Mouse (Mus musculus): Measurements from ENCODE around the gene Gbp7. TPM values are rescaled to one million over a fixed set of nuclear protein-coding genes. Genes with fewer than 3 reads are reported as not detected.
A peak's percentile ranks its signal among the peaks of the same experiment; 100 is the strongest.

The Gbp7 gene
- polyA plus RNA-seq, 1 experiment from 2014 or later, result 12.6 TPM

DNA sequence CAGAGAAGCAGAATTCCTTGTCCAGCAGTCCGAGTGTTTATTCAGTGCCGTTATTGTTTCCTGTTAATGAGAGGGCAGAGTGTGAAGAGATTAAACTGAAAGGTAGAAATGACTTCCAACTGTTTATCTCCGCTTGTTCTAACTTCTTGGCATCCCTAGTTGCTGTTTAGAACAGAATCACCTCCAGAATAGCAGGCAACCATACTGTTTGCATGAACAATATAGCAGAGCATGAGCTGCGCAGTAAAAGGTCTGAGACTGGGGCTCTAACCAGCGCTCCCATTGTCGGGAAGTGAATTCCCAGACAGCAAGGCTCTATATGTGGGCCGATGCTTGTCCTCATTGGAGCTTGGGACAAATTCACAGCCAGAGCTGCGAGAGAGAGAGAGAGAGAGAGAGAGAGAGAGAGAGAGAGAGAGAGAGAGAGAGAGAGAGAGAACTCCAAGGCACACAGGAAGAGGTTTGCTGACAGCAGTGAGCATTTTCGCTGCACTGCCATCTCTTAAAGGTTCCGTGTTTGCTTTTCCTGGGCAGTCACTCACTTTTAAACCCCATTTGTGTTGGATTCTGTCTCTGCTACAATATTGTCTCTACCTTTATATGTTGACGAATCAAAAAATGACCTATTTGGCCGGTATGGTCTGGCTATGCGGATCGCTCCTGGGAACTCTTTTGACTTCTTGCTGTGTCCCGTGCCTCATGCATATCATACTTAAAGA, 32.9 kb upstream of the Gbp7 start:
- Histone ChIP-seq H3K4me3 (ENCODE audit: low read depth, low read length) (peak overlapping the region; percentile 35), H3K27me3 (replicated peaks; ENCODE audit: insufficient read depth, low read length) (no peaks in the 10 kb centered on the region), H3K4me1 (ENCODE audit: insufficient read depth, low read depth, low read length) (no peaks in the 10 kb centered on the region), H3K4me2 (replicated peaks; ENCODE audit: low read depth, low read length) (peak overlapping the region; percentile 51), H3K9me3 (ENCODE audit: low read length) (no peaks in the 10 kb centered on the region), H3K9ac (replicated peaks; ENCODE audit: low read depth) (no peak overlapping the region), H3K36me3 (ENCODE audit: insufficient read depth, low read length) (no peaks in the 10 kb centered on the region), H3K27ac (ENCODE audit: low read length) (0 out of 2 replicates have a peak overlapping the region, but pooled peaks have one; percentile 16)
- DNase-seq (ENCODE audit: low spot score) (peak; percentile 26), ATAC-seq (no peak)
- 40% methylated on average over 15 of the region's 15 CpGs for WGBS
- TF ChIP-seq CTCF (IDR thresholded peaks at IDR 0.05) (no peak), EP300 (IDR thresholded peaks at IDR 0.05) (no peak)

DNA sequence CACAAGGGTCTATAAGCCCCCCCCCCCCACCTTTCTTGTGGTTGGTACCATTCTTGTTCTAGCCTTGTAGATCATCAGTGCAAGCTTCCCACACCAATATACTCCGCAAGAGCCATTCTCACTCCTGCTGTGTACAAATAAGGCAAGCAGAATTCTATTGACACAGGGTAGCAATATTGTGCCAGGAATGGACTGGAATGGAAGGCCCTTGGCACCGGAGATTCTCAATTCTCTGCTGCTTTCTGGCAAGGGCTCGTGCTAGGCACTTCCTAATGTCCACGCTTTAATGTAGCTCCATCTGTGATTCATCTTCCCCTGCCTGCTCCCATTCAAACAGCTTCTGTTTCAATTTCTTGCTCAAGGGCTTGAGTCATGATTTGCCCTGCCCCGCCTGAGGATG, 31.2 kb upstream of the Gbp7 start:
- ATAC-seq, result no peak
- H3K9ac ChIP-seq (replicated peaks; ENCODE audit: low read depth), result no peak overlapping the region

DNA sequence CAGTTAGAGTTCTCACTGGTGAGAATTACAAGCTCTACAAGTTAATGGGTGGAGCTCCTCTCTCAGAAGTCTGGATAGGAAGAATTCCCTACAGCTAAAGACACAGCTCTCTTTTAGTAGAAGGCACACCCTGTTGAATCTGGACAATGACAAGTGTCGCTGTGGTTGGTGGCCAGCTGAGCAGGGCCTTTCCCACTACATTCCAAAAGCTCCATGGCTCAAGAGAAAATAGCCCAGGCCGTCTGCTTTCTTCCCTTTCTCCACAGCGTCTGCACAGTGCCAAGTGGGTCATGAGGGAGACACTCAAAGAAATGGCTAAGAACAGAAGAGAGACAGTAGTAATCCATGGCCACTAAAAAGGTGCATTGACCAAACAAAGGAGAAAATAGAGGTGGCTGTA, 2.0 kb upstream of the Gbp7 start:
- TF ChIP-seq CTCF (IDR thresholded peaks at IDR 0.05), result no peak
- no peak for TF ChIP-seq EP300 (IDR thresholded peaks at IDR 0.05)
- H3K4me2 ChIP-seq (replicated peaks; ENCODE audit: low read depth, low read length), result no peak overlapping the region
- DNase-seq (ENCODE audit: low spot score) (no peak), ATAC-seq (no peak)
- H3K36me3 ChIP-seq (ENCODE audit: insufficient read depth, low read length), result no peaks in the 10 kb centered on the region
- no peak overlapping the region for H3K27ac ChIP-seq (ENCODE audit: low read length)
- no peaks in the 10 kb centered on the region for H3K9me3 ChIP-seq (ENCODE audit: low read length)
- H3K4me3 ChIP-seq (ENCODE audit: low read depth, low read length), result no peak overlapping the region
- 81% methylated on average over 3 of the region's 3 CpGs for WGBS
- no peaks in the 10 kb centered on the region for H3K4me1 ChIP-seq (ENCODE audit: insufficient read depth, low read depth, low read length)
- no peak overlapping the region for H3K9ac ChIP-seq (replicated peaks; ENCODE audit: low read depth)
- H3K27me3 ChIP-seq (replicated peaks; ENCODE audit: insufficient read depth, low read length), result no peaks in the 10 kb centered on the region

More for the DNA sequence above, 31.2 kb upstream of the Gbp7 start:
- 76% methylated on average over 5 of the region's 5 CpGs for WGBS
- Histone ChIP-seq H3K4me3 (ENCODE audit: low read depth, low read length) (no peak overlapping the region), H3K4me2 (replicated peaks; ENCODE audit: low read depth, low read length) (no peak overlapping the region), H3K27me3 (replicated peaks; ENCODE audit: insufficient read depth, low read length) (no peaks in the 10 kb centered on the region), H3K4me1 (ENCODE audit: insufficient read depth, low read depth, low read length) (no peaks in the 10 kb centered on the region), H3K9me3 (ENCODE audit: low read length) (no peaks in the 10 kb centered on the region), H3K36me3 (ENCODE audit: insufficient read depth, low read length) (no peaks in the 10 kb centered on the region), H3K27ac (ENCODE audit: low read length) (no peak overlapping the region)
- peak; percentile 7 for DNase-seq (ENCODE audit: low spot score)
- TF ChIP-seq EP300 (IDR thresholded peaks at IDR 0.05) (no peak), CTCF (IDR thresholded peaks at IDR 0.05) (no peak)

DNA sequence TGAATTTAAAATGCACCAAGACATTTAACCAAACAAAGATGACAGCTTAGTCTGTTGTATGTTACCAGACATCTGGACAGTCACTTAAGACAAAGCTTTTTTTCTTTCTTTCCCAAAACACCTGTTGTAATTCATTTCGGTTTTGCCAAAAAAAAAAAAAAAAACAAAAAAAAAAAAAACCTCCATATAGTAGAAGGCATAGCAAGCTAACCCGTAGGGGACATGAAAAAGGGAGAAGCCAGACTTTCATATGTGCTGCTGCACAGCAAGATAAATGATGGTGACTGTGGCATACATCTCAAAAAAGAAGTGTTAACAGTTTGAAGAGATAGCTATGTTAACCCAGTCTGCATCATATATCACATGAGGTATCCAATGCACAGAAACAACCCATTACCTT, 545 bp upstream of the Gbp7 start:
- DNase-seq (ENCODE audit: low spot score) (no peak), ATAC-seq (no peak)
- Histone ChIP-seq H3K9ac (replicated peaks; ENCODE audit: low read depth) (no peak overlapping the region), H3K4me1 (ENCODE audit: insufficient read depth, low read depth, low read length) (no peaks in the 10 kb centered on the region), H3K9me3 (ENCODE audit: low read length) (no peaks in the 10 kb centered on the region), H3K27me3 (replicated peaks; ENCODE audit: insufficient read depth, low read length) (no peaks in the 10 kb centered on the region), H3K4me2 (replicated peaks; ENCODE audit: low read depth, low read length) (peak overlapping the region; percentile 86), H3K36me3 (ENCODE audit: insufficient read depth, low read length) (no peaks in the 10 kb centered on the region), H3K4me3 (ENCODE audit: low read depth, low read length) (peak overlapping the region; percentile 63), H3K27ac (ENCODE audit: low read length) (peak overlapping the region; percentile 39)
- WGBS, result 29% methylated on average over 2 of the region's 2 CpGs
- no peak for TF ChIP-seq EP300 (IDR thresholded peaks at IDR 0.05)
- no peak for TF ChIP-seq CTCF (IDR thresholded peaks at IDR 0.05)

DNA sequence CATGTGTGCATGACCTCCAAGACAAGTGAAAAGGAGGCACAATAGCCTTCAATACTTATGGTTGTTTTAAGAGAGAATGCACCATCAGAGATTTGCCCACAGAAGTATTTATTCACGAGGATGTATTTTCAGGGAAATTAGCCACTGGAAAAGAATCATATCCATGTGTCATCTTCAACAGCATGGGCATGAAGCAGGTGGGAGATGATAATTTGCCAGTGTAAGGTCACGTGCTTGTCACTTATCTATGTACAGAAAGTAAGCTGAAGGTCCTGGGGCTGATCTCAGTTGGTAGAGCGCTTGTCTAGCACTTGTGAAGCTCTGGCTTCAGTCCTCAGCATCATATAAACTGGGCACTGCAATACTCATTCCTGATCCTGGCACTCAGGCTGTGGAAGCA, 1.5 kb downstream of the Gbp7 start:
- H3K9me3 ChIP-seq (ENCODE audit: low read length), result no peaks in the 10 kb centered on the region
- H3K27me3 ChIP-seq (replicated peaks; ENCODE audit: insufficient read depth, low read length), result no peaks in the 10 kb centered on the region
- no peaks in the 10 kb centered on the region for H3K4me1 ChIP-seq (ENCODE audit: insufficient read depth, low read depth, low read length)
- no peak for ATAC-seq
- no peak for DNase-seq (ENCODE audit: low spot score)
- 85% methylated on average over 3 of the region's 3 CpGs for WGBS
- H3K36me3 ChIP-seq (ENCODE audit: insufficient read depth, low read length), result no peaks in the 10 kb centered on the region
- H3K9ac ChIP-seq (replicated peaks; ENCODE audit: low read depth), result no peak overlapping the region
- TF ChIP-seq CTCF (IDR thresholded peaks at IDR 0.05), result no peak
- TF ChIP-seq EP300 (IDR thresholded peaks at IDR 0.05), result no peak
- no peak overlapping the region; the same call in 1 of the 2 replicates for H3K4me2 ChIP-seq (replicated peaks; ENCODE audit: low read depth, low read length)
- no peak overlapping the region for H3K27ac ChIP-seq (ENCODE audit: low read length)
- no peak overlapping the region for H3K4me3 ChIP-seq (ENCODE audit: low read depth, low read length)

DNA sequence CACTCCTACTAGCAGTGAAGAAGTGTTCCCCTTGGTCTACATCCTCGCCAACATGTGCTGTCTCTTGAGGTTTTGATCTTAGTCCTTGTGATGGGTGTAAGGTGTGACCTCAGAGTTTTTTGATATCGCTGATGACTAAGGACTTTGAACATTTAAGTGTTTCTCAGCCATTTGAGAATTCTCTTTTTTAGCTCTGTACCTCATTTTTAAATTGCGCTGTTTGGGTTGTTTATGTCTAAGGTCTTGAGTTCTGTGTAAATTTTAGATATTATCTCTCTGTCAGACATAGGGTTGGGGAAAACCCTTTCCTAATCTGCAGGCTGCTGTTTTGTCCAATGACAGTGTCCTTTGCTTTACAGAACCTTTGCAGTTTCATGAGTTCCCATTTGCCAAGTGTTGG, 3.0 kb downstream of the Gbp7 start:
- H3K27me3 ChIP-seq (replicated peaks; ENCODE audit: insufficient read depth, low read length), result no peaks in the 10 kb centered on the region
- WGBS, result 86% methylated on average over 3 of the region's 3 CpGs
- no peak for DNase-seq (ENCODE audit: low spot score)

More for the DNA sequence above, 3.0 kb downstream of the Gbp7 start:
- no peaks in the 10 kb centered on the region for H3K36me3 ChIP-seq (ENCODE audit: insufficient read depth, low read length)
- no peak overlapping the region for H3K27ac ChIP-seq (ENCODE audit: low read length)
- no peak overlapping the region for H3K4me2 ChIP-seq (replicated peaks; ENCODE audit: low read depth, low read length)
- no peaks in the 10 kb centered on the region for H3K9me3 ChIP-seq (ENCODE audit: low read length)
- H3K4me1 ChIP-seq (ENCODE audit: insufficient read depth, low read depth, low read length), result no peaks in the 10 kb centered on the region
- TF ChIP-seq CTCF (IDR thresholded peaks at IDR 0.05), result no peak
- no peak for TF ChIP-seq EP300 (IDR thresholded peaks at IDR 0.05)
- no peak overlapping the region for H3K9ac ChIP-seq (replicated peaks; ENCODE audit: low read depth)
- no peak for ATAC-seq
- no peak overlapping the region for H3K4me3 ChIP-seq (ENCODE audit: low read depth, low read length)

Measured in lung, postnatal 0 days (tissue).